In the genomic region with DNA sequence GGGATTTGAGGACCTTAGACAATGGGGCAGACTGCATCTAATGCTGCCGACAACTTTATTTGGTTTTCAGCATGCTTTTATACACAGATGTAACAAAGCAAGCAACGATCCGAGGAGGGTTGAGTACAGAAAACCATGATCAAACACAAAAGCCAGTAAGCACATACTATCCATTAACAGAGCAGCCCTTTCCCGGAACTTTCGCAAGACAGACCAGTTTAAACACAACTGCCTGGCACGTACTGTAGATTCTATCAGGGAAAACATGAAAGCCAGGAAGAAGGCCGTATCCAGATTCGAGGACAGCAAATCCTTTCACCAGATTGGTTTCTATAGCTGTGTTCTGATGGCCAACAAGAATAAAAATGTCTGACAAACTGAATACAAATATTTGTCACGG, we compare ENCODE assay signal across 28 mouse cellular contexts.
A peak's percentile ranks its signal among the peaks of the same experiment; 100 is the strongest.
DNase-seq lines count a peak whose midpoint lies in the region; ATAC-seq lines count a peak whose summit lies in the region.
"Had no signal": no experiment of that assay in that cellular context is flagged by ENCODE, and none has a peak within 500 bp of the region (broad histone marks: within the 10 kb centered on the region; RNA-seq: fewer than 3 reads in every experiment).

No protein-coding gene starts in this region.

- no peaks in the 10 kb centered on the region for H3K9me3 ChIP-seq in liver, embryonic 15.5 days (replicated peaks)
- no peaks in the 10 kb centered on the region for H3K9me3 ChIP-seq in stomach, embryonic 14.5 days (ENCODE audit: control insufficient read depth, low read depth, low read length)
- H3K9me3 ChIP-seq: embryonic facial prominence, embryonic 12.5 days; forebrain, embryonic 15.5 days; limb, embryonic 13.5 days; midbrain, embryonic 10.5 days; neural tube, embryonic 13.5 days had no signal

- peak; percentile 49; the same call in 1 of the 2 replicates for ATAC-seq in liver, embryonic 15.5 days (ENCODE audit: insufficient read depth)
- ATAC-seq in stomach, embryonic 14.5 days (ENCODE audit: insufficient number of reproducible peaks, insufficient read depth, low FRiP score, low read depth), result no peak; the same call in 1 of the 2 replicates
- ATAC-seq: forebrain, embryonic 15.5 days; hindbrain, postnatal 0 days; intestine, postnatal 0 days; midbrain, embryonic 16.5 days; Patski had no signal

- no peaks in the 10 kb centered on the region for H3K27me3 ChIP-seq in liver, embryonic 15.5 days
- H3K27me3 ChIP-seq in stomach, embryonic 14.5 days (ENCODE audit: control insufficient read depth, insufficient read depth, low read length), result no peaks in the 10 kb centered on the region
- H3K27me3 ChIP-seq: embryonic facial prominence, embryonic 12.5 days; forebrain, embryonic 15.5 days; limb, embryonic 13.5 days; neural tube, embryonic 13.5 days; Patski had no signal

- no peak overlapping the region for H3K27ac ChIP-seq in liver, embryonic 15.5 days (replicated peaks)
- peak overlapping the region; percentile 4; the same call in 1 of the 2 replicates for H3K27ac ChIP-seq in stomach, embryonic 14.5 days (ENCODE audit: low read length)
- H3K27ac ChIP-seq: embryonic facial prominence, embryonic 12.5 days; forebrain, embryonic 15.5 days; hindbrain, postnatal 0 days; layer of hippocampus, adult 2 months; limb, embryonic 13.5 days; macrophage; neural tube, embryonic 13.5 days had no signal

- WGBS in liver, embryonic 15.5 days (ENCODE audit: insufficient replicate concordance), result 61% methylated on average over 9 of the region's 9 CpGs
- WGBS in stomach, embryonic 14.5 days, result 70% methylated on average over 9 of the region's 9 CpGs

- DNase-seq in liver, result no peak
- peak; percentile 58 for DNase-seq in lung, postnatal 36 days
- no peak for DNase-seq in lung, postnatal 25 days (ENCODE audit: low spot score)
- no peak for DNase-seq in adrenal gland, adult 8-10 months
- DNase-seq in embryo, embryonic 11 days, result no peak
- DNase-seq: cerebellum, adult 11 months; cerebellum, postnatal 10 days; heart, adult 11 months; kidney, postnatal 25 days; retina, postnatal 1 day; right cerebral cortex, postnatal 25 days; spleen, adult 18-20 months had no signal

- no peak overlapping the region for H3K9ac ChIP-seq in liver, embryonic 15.5 days
- H3K9ac ChIP-seq in stomach, embryonic 14.5 days (replicated peaks; ENCODE audit: low read depth, low read length), result no peak overlapping the region
- H3K9ac ChIP-seq: embryonic facial prominence, embryonic 12.5 days; forebrain, embryonic 15.5 days; limb, embryonic 13.5 days; neural tube, embryonic 13.5 days had no signal

- no peak overlapping the region for H3K4me3 ChIP-seq in liver, embryonic 15.5 days (replicated peaks)
- H3K4me3 ChIP-seq in stomach, embryonic 14.5 days (ENCODE audit: low read depth, low read length), result no peak overlapping the region
- H3K4me3 ChIP-seq: embryonic facial prominence, embryonic 12.5 days; erythroblast, embryonic 14.5 days; forebrain, embryonic 15.5 days; layer of hippocampus, adult 2 months; limb, embryonic 13.5 days; midbrain, embryonic 10.5 days; myocyte; neural tube, embryonic 13.5 days had no signal

- H3K4me2 ChIP-seq in liver, embryonic 15.5 days, result no peak overlapping the region
- no peak overlapping the region for H3K4me2 ChIP-seq in stomach, embryonic 14.5 days (replicated peaks; ENCODE audit: low read depth, low read length)
- H3K4me2 ChIP-seq: embryonic facial prominence, embryonic 12.5 days; forebrain, embryonic 15.5 days; heart, embryonic 11.5 days; limb, embryonic 13.5 days; neural tube, embryonic 13.5 days had no signal

- no peaks in the 10 kb centered on the region for H3K36me3 ChIP-seq in liver, embryonic 15.5 days (replicated peaks)
- no peaks in the 10 kb centered on the region for H3K36me3 ChIP-seq in stomach, embryonic 14.5 days (ENCODE audit: control insufficient read depth, insufficient read depth, low read length)
- H3K36me3 ChIP-seq: embryonic facial prominence, embryonic 12.5 days; forebrain, embryonic 15.5 days; limb, embryonic 13.5 days; midbrain, embryonic 10.5 days; neural tube, embryonic 13.5 days had no signal

- no peaks in the 10 kb centered on the region for H3K4me1 ChIP-seq in liver, embryonic 15.5 days (replicated peaks)
- peaks cover 15% of the 10 kb centered on the region for H3K4me1 ChIP-seq in stomach, embryonic 14.5 days (ENCODE audit: control insufficient read depth, insufficient read depth, low read length)
